Mouse (Mus musculus) midbrain, embryonic 13.5 days (tissue): ENCODE data around the gene Chac2. TPM values are rescaled to one million over a fixed set of nuclear protein-coding genes. Genes with fewer than 3 reads are reported as not detected.

Source experiments
- ATAC-seq: fragments of 200-750 bp; cut with Nextera tagmentation; 2 replicates; pipeline ENCODE4 v1.8.0; 2017; ENCODE audit warnings: mild to moderate bottlenecking, moderate TSS enrichment, moderate library complexity
- H3K27ac ChIP-seq: fragments of 300-500 bp; sonication (generic); 2 replicates; pipeline ENCODE4 v1.5.1; 2015; ENCODE audit warnings: inconsistent platforms, mild to moderate bottlenecking, moderate library complexity
- H3K27me3 ChIP-seq: fragments of 300-500 bp; sonication (generic); 2 replicates; pipeline ENCODE4 v1.6.1; 2015; ENCODE audit warnings: mild to moderate bottlenecking, inconsistent platforms
- H3K36me3 ChIP-seq: fragments of 300-500 bp; sonication (generic); 2 replicates; pipeline ENCODE4 v1.6.1; 2015; ENCODE audit warnings: mild to moderate bottlenecking, inconsistent platforms
- H3K4me1 ChIP-seq: fragments of 300-500 bp; sonication (generic); replicated peaks from 2 replicates; pipeline ENCODE4 v1.6.1; 2015; ENCODE audit warnings: inconsistent platforms
- H3K4me2 ChIP-seq: fragments of 300-500 bp; sonication (generic); replicated peaks from 2 replicates; pipeline ENCODE4 v1.6.1; 2015; ENCODE audit warnings: moderate library complexity, mild to moderate bottlenecking, inconsistent platforms
- H3K4me3 ChIP-seq: fragments of 300-500 bp; sonication (generic); replicated peaks from 2 replicates; pipeline ENCODE4 v1.5.1; 2015; ENCODE audit warnings: mild to moderate bottlenecking, inconsistent platforms
- H3K9ac ChIP-seq: fragments of 300-500 bp; sonication (generic); replicated peaks from 2 replicates; pipeline ENCODE4 v1.6.1; 2015; ENCODE audit warnings: mild to moderate bottlenecking, inconsistent platforms
- H3K9me3 ChIP-seq: fragments of 300-500 bp; sonication (generic); 2 replicates; pipeline ENCODE4 v1.6.1; 2016; ENCODE audit warnings: mild to moderate bottlenecking, inconsistent platforms
- WGBS: fragments of 180-500 bp; shearing (Covaris S2); methylation state at CpG from one replicate; pipeline ENCODE4 v1.1.7; 2015; 5-methylcytosine and 5-hydroxymethylcytosine counted together
- polyA plus RNA-seq: library from polyadenylated mRNA; unstranded; fragments of >200 nt; fragmentation: Nextera tagmentation; extraction: Ambion mirVana; gene quantifications from 2 replicates; pipeline ENCODE4 v1.2.1, GENCODE M21; 2015

The Chac2 gene
- polyA plus RNA-seq, 1 experiment from 2014 or later = 21.9 TPM

- Histone ChIP-seq H3K4me2 (peak overlapping the region; percentile 67), H3K9me3 (peaks cover 8% of the 10 kb centered on the region), H3K27me3 (no peaks in the 10 kb centered on the region), H3K4me1 (peaks cover 17% of the 10 kb centered on the region), H3K4me3 (peak overlapping the region; percentile 91), H3K36me3 (peaks cover 28% of the 10 kb centered on the region), H3K27ac (peak overlapping the region; percentile 88), H3K9ac (peak overlapping the region; percentile 90)
- under 1% methylated on average over 27 of the region's 32 CpGs for WGBS
- ATAC-seq = peak; percentile 95
Measured at GRCm38 (mm10) chr11:30953469-30954154, 32.5 kb downstream of the Chac2 start.

GRCm38 (mm10) chr11:30952829-30953228, 33.3 kb downstream of the Chac2 start:
- Histone ChIP-seq H3K27me3 (no peaks in the 10 kb centered on the region), H3K4me2 (peak overlapping the region; percentile 67), H3K4me3 (peak overlapping the region; percentile 91), H3K36me3 (peaks cover 33% of the 10 kb centered on the region), H3K9me3 (peaks cover 8% of the 10 kb centered on the region; the same call in 1 of the 2 replicates), H3K9ac (peak overlapping the region; percentile 90; the same call in 1 of the 2 replicates), H3K4me1 (peaks cover 17% of the 10 kb centered on the region), H3K27ac (no peak overlapping the region)
- no peak for ATAC-seq
- WGBS = 78% methylated on average over 5 of the region's 5 CpGs

GRCm38 (mm10) chr11:30943522-30943921, 42.6 kb downstream of the Chac2 start:
- Histone ChIP-seq H3K4me3 (no peak overlapping the region), H3K27ac (no peak overlapping the region), H3K4me1 (no peaks in the 10 kb centered on the region), H3K4me2 (no peak overlapping the region), H3K36me3 (peaks cover 61% of the 10 kb centered on the region), H3K9me3 (no peaks in the 10 kb centered on the region), H3K9ac (no peak overlapping the region), H3K27me3 (no peaks in the 10 kb centered on the region)
- WGBS = 94% methylated on average over 2 of the region's 2 CpGs
- no peak for ATAC-seq

- no peak overlapping the region for H3K4me2 ChIP-seq
- H3K4me3 ChIP-seq = no peak overlapping the region
- no peaks in the 10 kb centered on the region for H3K4me1 ChIP-seq
- H3K27ac ChIP-seq = no peak overlapping the region
- H3K9ac ChIP-seq = no peak overlapping the region
- no peaks in the 10 kb centered on the region for H3K9me3 ChIP-seq
- no peaks in the 10 kb centered on the region for H3K27me3 ChIP-seq
- no peak for ATAC-seq
- H3K36me3 ChIP-seq = peaks cover 47% of the 10 kb centered on the region
- 100% methylated on average over 1 of the region's 1 CpGs for WGBS
Measured at GRCm38 (mm10) chr11:30928498-30928897, 57.7 kb downstream of the Chac2 start.

- Histone ChIP-seq H3K4me2 (no peak overlapping the region), H3K27me3 (no peaks in the 10 kb centered on the region), H3K27ac (no peak overlapping the region), H3K9ac (no peak overlapping the region), H3K4me1 (no peaks in the 10 kb centered on the region), H3K36me3 (peaks cover 50% of the 10 kb centered on the region), H3K9me3 (no peaks in the 10 kb centered on the region), H3K4me3 (no peak overlapping the region)
- no peak for ATAC-seq
Measured at GRCm38 (mm10) chr11:30928079-30928478, 58.1 kb downstream of the Chac2 start.

Other genes with a start within 250 kb of the Chac2 start
- gene Psme4, start 214.6 kb downstream of the Chac2 start, polyA plus RNA-seq = 24.7 and 24.9 TPM in 2 replicates
- 3.2 and 3.8 TPM in 2 replicates for gene Gpr75, start 101.0 kb downstream of the Chac2 start, polyA plus RNA-seq
- gene Asb3, start 100.9 kb downstream of the Chac2 start, polyA plus RNA-seq = 31.8 and 33.0 TPM in 2 replicates
- gene Erlec1, start 32.0 kb downstream of the Chac2 start, polyA plus RNA-seq = 11.5 and 12.3 TPM in 2 replicates
- not detected in 2 replicates for gene Gm17332, start 196.1 kb upstream of the Chac2 start, polyA plus RNA-seq